Mouse (Mus musculus) effector memory CD4-positive, alpha-beta T cell, adult 7 months (primary cell): ENCODE results near the gene Rab2b. TPM values are rescaled to one million over a fixed set of nuclear protein-coding genes. Genes with fewer than 3 reads are reported as not detected.

Experiments
- polyA plus RNA-seq: library from polyadenylated mRNA; unstranded; fragments of 100-300 nt; shearing (Covaris generic); gene quantifications from one replicate; pipeline ENCODE4 v1.2.1, GENCODE M21; 2017

Gene Rab2b
- 21.3 TPM for polyA plus RNA-seq

GRCm38 (mm10) chr14:52278932-52279746 is at the start of gene Rab2b, which contains the start of gene Tox4:
Rab2b (minus strand) TSS chr14:52279545.
Tox4 (plus strand) TSS chr14:52279146.

GRCm38 (mm10) chr14:52327910-52328812 is 48.8 kb upstream of the Rab2b start, which contains the start of gene Sall2:
Sall2 (minus strand) TSS chr14:52328762.

GRCm38 (mm10) chr14:52304644-52305271 is 25.4 kb upstream of the Rab2b start, which contains the start of gene Mettl3:
Mettl3 (minus strand) TSS chr14:52305128.

GRCm38 (mm10) chr14:52257484-52258213 is 21.7 kb downstream of the Rab2b start, which contains the start of gene Chd8:
Chd8 (minus strand) TSS chr14:52257780.

Other genes starting within 250 kb of the Rab2b start
- not detected for gene Olfr221, start 237.1 kb downstream of the Rab2b start, polyA plus RNA-seq
- 483 TPM for gene Hnrnpc, start 175.5 kb downstream of the Rab2b start, polyA plus RNA-seq
- 7.9 TPM for gene Rpgrip1, start 168.8 kb downstream of the Rab2b start, polyA plus RNA-seq
- 12.5 TPM for gene Supt16, start 82.1 kb downstream of the Rab2b start, polyA plus RNA-seq
- 25.6 TPM for gene Chd8, start 21.8 kb downstream of the Rab2b start, polyA plus RNA-seq
- gene Tox4, start 399 bp downstream of the Rab2b start, polyA plus RNA-seq, result 142 TPM
- 32.8 TPM for gene Mettl3, start 25.6 kb upstream of the Rab2b start, polyA plus RNA-seq
- gene Sall2, start 49.2 kb upstream of the Rab2b start, polyA plus RNA-seq, result 0.13 TPM
- gene Olfr1513, start 76.9 kb upstream of the Rab2b start, polyA plus RNA-seq, result not detected
- gene Olfr1512, start 99.6 kb upstream of the Rab2b start, polyA plus RNA-seq, result 0.35 TPM
- gene Olfr1511, start 117.8 kb upstream of the Rab2b start, polyA plus RNA-seq, result 0.61 TPM
- not detected for gene Olfr1510, start 134.8 kb upstream of the Rab2b start, polyA plus RNA-seq
- gene Olfr1509, start 163.4 kb upstream of the Rab2b start, polyA plus RNA-seq, result not detected
- gene Olfr1508, start 187.9 kb upstream of the Rab2b start, polyA plus RNA-seq, result not detected
- gene Olfr1507, start 216.2 kb upstream of the Rab2b start, polyA plus RNA-seq, result 1.1 TPM